Mouse (Mus musculus) urinary bladder, adult 2 months (tissue): Measurements from ENCODE around the gene Enah. TPM values are rescaled to one million over a fixed set of nuclear protein-coding genes. Genes with fewer than 3 reads are reported as not detected.

ENCODE experiments used
- polyA plus RNA-seq: library from polyadenylated mRNA; depleted of rRNA; stranded (reverse); fragments of >200 nt; gene quantifications from 2 replicates; pipeline ENCODE4 v1.2.3, GENCODE M21; 2012; rRNA removed

Gene Enah
- polyA plus RNA-seq, 1 experiment: 69.5 TPM

Other genes starting within 250 kb of the Enah start
- gene Lbr, start 176.9 kb downstream of the Enah start, polyA plus RNA-seq: 24.7 and 25.4 TPM in 2 replicates
- 78.6 and 81.2 TPM in 2 replicates for gene Srp9, start 104.7 kb upstream of the Enah start, polyA plus RNA-seq
- not detected in 2 replicates for gene Vmn1r1, start 144.5 kb upstream of the Enah start, polyA plus RNA-seq